9 mouse cellular contexts compared by ENCODE assay signal in genomic region chr3:88719098-88719497, GRCm38 (mm10). TPM values are rescaled to one million over a fixed set of nuclear protein-coding genes. Genes with fewer than 3 reads are reported as not detected.
A peak's percentile ranks its signal among the peaks of the same experiment; 100 is the strongest.
DNase-seq lines count a peak whose midpoint lies in the region; ATAC-seq and TF ChIP-seq lines count a peak whose summit lies in the region.
"Had no signal": no experiment of that assay in that cellular context is flagged by ENCODE, and none has a peak within 500 bp of the region (broad histone marks: within the 10 kb centered on the region; RNA-seq: fewer than 3 reads in every experiment).

No protein-coding gene starts in this region.

- no peak overlapping the region for H3K4me3 ChIP-seq in liver, adult 2 months (ENCODE audit: insufficient read depth, low read depth, low read length)
- H3K4me3 ChIP-seq: limb, embryonic 12.5 days had no signal

- peak overlapping the region; percentile 25 for H3K27ac ChIP-seq in liver, adult 2 months (replicated peaks; ENCODE audit: insufficient read depth, low read depth, low read length)
- H3K27ac ChIP-seq: limb, embryonic 12.5 days had no signal

- H3K27me3 ChIP-seq in liver, adult 2 months (ENCODE audit: control insufficient read depth, insufficient read depth, low read length): no peaks in the 10 kb centered on the region
- H3K27me3 ChIP-seq: limb, embryonic 12.5 days had no signal

- DNase-seq in liver, adult 2 months (ENCODE audit: extremely low read depth, low read depth, low spot score): peak; percentile 91
- no peak for DNase-seq in liver
- peak; percentile 65 for DNase-seq in brain, adult 2 months (ENCODE audit: low read depth, low spot score)
- DNase-seq in heart, postnatal 36 days: peak; percentile 53 to 63
- peak; percentile 52 for DNase-seq in lung, postnatal 14 days
- no peak for DNase-seq in frontal cortex, postnatal 25 days (ENCODE audit: low spot score in 2 of 2)
- DNase-seq in right cerebral cortex, postnatal 10 days (ENCODE audit: low spot score in 2 of 2): no peak

- H3K9ac ChIP-seq in liver, adult 2 months (ENCODE audit: low read depth, low read length): no peak overlapping the region
- H3K9ac ChIP-seq: limb, embryonic 12.5 days had no signal

- H3K79me2 ChIP-seq in liver, adult 2 months (ENCODE audit: control insufficient read depth, insufficient read depth, low read length): no peaks in the 10 kb centered on the region; the same call in 1 of the 2 replicates

- no peak for ATAC-seq in CD4-positive, CD25-positive, alpha-beta regulatory T cell, adult 4 months

- 0% methylated on average over 2 of the region's 2 CpGs for WGBS in liver, adult 2 months

- H3K36me3 ChIP-seq in liver, adult 2 months (ENCODE audit: control insufficient read depth, insufficient read depth, low read length): peaks cover 8% of the 10 kb centered on the region

- intact Hi-C loops in heart, postnatal 36 days (cut with DNase I): loop anchor here (5.0 kb wide), 1 partner anchor 42 kb away; no protein-coding TSS in a partner anchor

- TF ChIP-seq CTCF in liver, adult 2 months (IDR thresholded peaks at IDR 0.05; ENCODE audit: low read depth, low read length): peak; percentile 41

- no peak for TF ChIP-seq POLR2A in liver, adult 2 months (IDR thresholded peaks at IDR 0.05; ENCODE audit: extremely low read depth, insufficient read depth, low read length)

- peaks cover 16% of the 10 kb centered on the region for H3K4me1 ChIP-seq in liver, adult 2 months (ENCODE audit: control insufficient read depth, insufficient read depth, low read length)

RNA-seq across cellular contexts. Expression of gene Rit1, which starts 2.5 kb away (rescaled TPM):
- 18.0 and 19.9 TPM in 2 replicates for total RNA-seq in liver, adult 2 months (2014; rRNA removed)
- 14.4 and 14.8 TPM in 2 replicates for polyA plus RNA-seq in liver, adult 2 months (2012; rRNA removed)
- 10 to 100 TPM; 91.0 to 99.6 TPM for total RNA-seq in heart, postnatal 36 days (2021)
- 10 to 100 TPM; 28.1 to 36.1 TPM for polyA plus RNA-seq in CD4-positive, CD25-positive, alpha-beta regulatory T cell, adult 4 months (2017; shearing (Covaris generic))

RNA-seq across cellular contexts. Expression of gene Khdc4, which starts 33.5 kb away (rescaled TPM):
- total RNA-seq in liver, adult 2 months (2014; rRNA removed): 32.9 and 34.7 TPM in 2 replicates
- 23.8 and 39.7 TPM in 2 replicates for polyA plus RNA-seq in liver, adult 2 months (2012; rRNA removed)
- 10 to 100 TPM; 27.4 to 30.8 TPM for total RNA-seq in heart, postnatal 36 days (2021)
- polyA plus RNA-seq in CD4-positive, CD25-positive, alpha-beta regulatory T cell, adult 4 months (2017; shearing (Covaris generic)): 10 to 100 TPM; 49.8 to 50.2 TPM

RNA-seq across cellular contexts. Expression of gene Syt11, which starts 55.9 kb away (rescaled TPM):
- total RNA-seq in liver, adult 2 months (2014; rRNA removed): 1.6 and 1.9 TPM in 2 replicates
- polyA plus RNA-seq in liver, adult 2 months (2012; rRNA removed): 0.92 and 2.4 TPM in 2 replicates
- 1 to 10 TPM; 6.2 to 7.0 TPM for total RNA-seq in heart, postnatal 36 days (2021)
- 100 to 1,000 TPM in 1 of 2 experiments, 10 to 100 TPM in 1; 82.0 to 119 TPM for polyA plus RNA-seq in CD4-positive, CD25-positive, alpha-beta regulatory T cell, adult 4 months (2017; shearing (Covaris generic))

Comparison
In these comparisons a context has a peak if more than half of its experiments do, and no peak if none do; other contexts are left out.
1. DNase-seq: peak in liver, adult 2 months (single experiment), brain, adult 2 months (single experiment), heart, postnatal 36 days (2 of 2) and lung, postnatal 14 days (single experiment); none in liver (single experiment), frontal cortex, postnatal 25 days (0 of 2) and right cerebral cortex, postnatal 10 days (0 of 2).